Mouse (Mus musculus) naive thymus-derived CD4-positive, alpha-beta T cell, adult 5 months (primary cell): ENCODE data around the gene Nedd4. TPM values are rescaled to one million over a fixed set of nuclear protein-coding genes. Genes with fewer than 3 reads are reported as not detected.

Experiments
- polyA plus RNA-seq: library from polyadenylated mRNA; unstranded; fragments of 100-300 nt; shearing (Covaris generic); gene quantifications from one replicate; pipeline ENCODE4 v1.2.1, GENCODE M21; 2017

The Nedd4 gene
- 0.98 TPM for polyA plus RNA-seq

GRCm38 (mm10) chr9:72661895-72662661 lies at the start of gene Nedd4:
Nedd4 (plus strand) TSS chr9:72662346.

Other genes with a start within 250 kb of the Nedd4 start
- 3.4 TPM for gene Mns1, start 224.3 kb upstream of the Nedd4 start, polyA plus RNA-seq
- 8.6 TPM for gene Tex9, start 170.1 kb upstream of the Nedd4 start, polyA plus RNA-seq
- gene Rfx7, start 130.1 kb upstream of the Nedd4 start, polyA plus RNA-seq, result 42.1 TPM
- gene Prtg, start 144.5 kb downstream of the Nedd4 start, polyA plus RNA-seq, result not detected